Mouse (Mus musculus) stomach, postnatal 0 days (tissue): ENCODE results near the gene Hoga1. TPM values are rescaled to one million over a fixed set of nuclear protein-coding genes. Genes with fewer than 3 reads are reported as not detected.

Experiments used
- ATAC-seq: fragments of 200-750 bp; cut with Nextera tagmentation; 2 replicates; pipeline ENCODE4 v1.8.0; 2017; ENCODE audit not compliant: low FRiP score, low TSS enrichment
- DNase-seq: peaks from one replicate; pipeline ENCODE4 v3.0.0-alpha.2; 2016; ENCODE audit warnings: low spot score
- H3K27ac ChIP-seq: fragments of 300-500 bp; sonication (generic); replicated peaks from 2 replicates; pipeline ENCODE4 v1.5.1; 2014; ENCODE audit warnings: mild to moderate bottlenecking, control low read depth
- H3K27me3 ChIP-seq: fragments of 300-500 bp; sonication (generic); 2 replicates; pipeline ENCODE4 v1.6.1; 2014; ENCODE audit warnings: low read length; ENCODE audit not compliant: control insufficient read depth, insufficient read depth
- H3K36me3 ChIP-seq: fragments of 300-500 bp; sonication (generic); 2 replicates; pipeline ENCODE4 v1.6.1; 2014; ENCODE audit warnings: low read length, mixed read lengths; ENCODE audit not compliant: control insufficient read depth, insufficient read depth
- H3K4me1 ChIP-seq: fragments of 300-500 bp; sonication (generic); replicated peaks from 2 replicates; pipeline ENCODE4 v1.6.1; 2014; ENCODE audit warnings: antibody characterized with exemption; ENCODE audit not compliant: control insufficient read depth, insufficient read depth
- H3K4me2 ChIP-seq: fragments of 300-500 bp; sonication (generic); replicated peaks from 2 replicates; pipeline ENCODE4 v1.6.1; 2014; ENCODE audit warnings: low read depth, mild to moderate bottlenecking, control low read depth, moderate library complexity
- H3K4me3 ChIP-seq: fragments of 300-500 bp; sonication (generic); 2 replicates; pipeline ENCODE4 v1.5.1; 2014; ENCODE audit warnings: low read depth, low read length, control low read depth
- H3K9ac ChIP-seq: fragments of 300-500 bp; sonication (generic); 2 replicates; pipeline ENCODE4 v1.6.1; 2014; ENCODE audit warnings: mild to moderate bottlenecking, low read length, control low read depth, mixed read lengths
- H3K9me3 ChIP-seq: fragments of 300-500 bp; sonication (generic); 2 replicates; pipeline ENCODE4 v1.6.1; 2016; ENCODE audit warnings: low read length; ENCODE audit not compliant: control insufficient read depth
- CTCF ChIP-seq: IDR thresholded peaks from 2 replicates; pipeline ENCODE4 v1.5.1; 2016; ENCODE audit warnings: antibody characterized with exemption, low read depth, mild to moderate bottlenecking, moderate library complexity
- EP300 ChIP-seq: optimal IDR thresholded peaks from 2 replicates; pipeline ENCODE3; 2016; ENCODE audit warnings: antibody characterized with exemption
- WGBS: fragments of 180-500 bp; shearing (Covaris S2); extraction: QIAGEN DNeasy Blood & Tissue Kit; methylation state at CpG from one replicate; pipeline ENCODE4 v1.1.7; 2014; 5-methylcytosine and 5-hydroxymethylcytosine counted together
- polyA plus RNA-seq: library from polyadenylated mRNA; unstranded; fragments of >200 nt; fragmentation: Nextera tagmentation; extraction: Ambion mirVana; gene quantifications from 2 replicates; pipeline ENCODE4 v1.2.1, GENCODE M21; 2015

Hoga1 gene
- polyA plus RNA-seq, 1 experiment from 2014 or later, result 1.6 TPM

DNA sequence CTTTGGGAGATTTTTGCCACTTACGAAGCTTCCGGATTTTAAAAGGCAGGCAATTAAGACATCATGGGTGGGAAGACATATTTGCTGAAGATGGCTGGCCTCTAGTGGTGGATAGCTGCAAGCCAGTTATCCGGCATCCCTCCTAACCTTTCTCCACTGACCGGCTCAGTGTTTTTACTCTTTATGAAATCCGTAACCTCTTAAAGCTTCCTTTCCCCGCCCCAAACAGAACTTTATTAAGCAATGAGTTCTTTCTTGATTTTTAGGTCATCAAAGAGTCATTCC lies 23.8 kb downstream of the Hoga1 start:
- TF ChIP-seq EP300, result no peak
- peak; percentile 78 for TF ChIP-seq CTCF
- DNase-seq (no peak), ATAC-seq (no peak)
- H3K9me3 ChIP-seq, result no peaks in the 10 kb centered on the region
- no peaks in the 10 kb centered on the region for H3K27me3 ChIP-seq
- H3K9ac ChIP-seq, result no peak overlapping the region
- no peaks in the 10 kb centered on the region for H3K4me1 ChIP-seq
- H3K36me3 ChIP-seq, result no peaks in the 10 kb centered on the region
- no peak overlapping the region for H3K4me2 ChIP-seq
- no peak overlapping the region for H3K4me3 ChIP-seq
- no peak overlapping the region for H3K27ac ChIP-seq
- WGBS, result 39% methylated on average over 6 of the region's 6 CpGs

GRCm38 (mm10) chr19:42071221-42071620 lies 25.8 kb downstream of the Hoga1 start:
- H3K9ac ChIP-seq, result no peak overlapping the region
- H3K27me3 ChIP-seq, result no peaks in the 10 kb centered on the region
- 72% methylated on average over 7 of the region's 7 CpGs for WGBS
- no peaks in the 10 kb centered on the region for H3K36me3 ChIP-seq
- H3K4me2 ChIP-seq, result no peak overlapping the region
- no peak for ATAC-seq
- no peak for DNase-seq
- no peak overlapping the region for H3K4me3 ChIP-seq
- TF ChIP-seq CTCF (peak; percentile 61), EP300 (no peak)
- H3K9me3 ChIP-seq, result no peaks in the 10 kb centered on the region
- H3K27ac ChIP-seq, result no peak overlapping the region
- no peaks in the 10 kb centered on the region for H3K4me1 ChIP-seq

GRCm38 (mm10) chr19:42071886-42072608 lies 26.6 kb downstream of the Hoga1 start:
- H3K4me2 ChIP-seq, result no peak overlapping the region
- 76% methylated on average over 15 of the region's 15 CpGs for WGBS
- ATAC-seq, result 0 out of 2 replicates have a peak, but pooled peaks have one; percentile 36
- no peak overlapping the region for H3K4me3 ChIP-seq
- no peaks in the 10 kb centered on the region for H3K36me3 ChIP-seq
- H3K9me3 ChIP-seq, result no peaks in the 10 kb centered on the region
- no peak overlapping the region for H3K9ac ChIP-seq
- TF ChIP-seq EP300, result no peak
- TF ChIP-seq CTCF, result no peak
- DNase-seq, result no peak
- no peak overlapping the region for H3K27ac ChIP-seq
- H3K4me1 ChIP-seq, result no peaks in the 10 kb centered on the region
- no peaks in the 10 kb centered on the region for H3K27me3 ChIP-seq

DNA sequence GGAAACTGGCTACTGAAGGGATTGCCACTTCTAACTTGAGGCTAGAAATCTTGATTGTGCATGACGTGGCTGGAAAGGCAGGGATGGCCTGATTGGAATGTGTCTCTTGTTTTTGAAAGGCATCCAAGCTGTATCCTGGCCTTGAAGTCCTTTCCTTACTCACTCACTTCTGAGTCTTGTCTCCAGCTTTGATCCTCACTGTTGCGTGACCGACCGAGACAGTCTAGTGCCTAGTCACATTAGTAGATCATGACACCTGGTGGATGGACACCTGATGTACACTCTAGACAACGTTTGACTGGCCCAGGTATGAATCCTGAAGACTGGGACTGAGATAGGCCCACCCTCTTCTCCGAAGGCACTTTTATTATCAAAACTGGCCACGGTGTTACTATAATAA lies 27.4 kb downstream of the Hoga1 start:
- Histone ChIP-seq H3K9me3 (no peaks in the 10 kb centered on the region), H3K4me3 (no peak overlapping the region), H3K27me3 (no peaks in the 10 kb centered on the region), H3K9ac (no peak overlapping the region), H3K4me2 (no peak overlapping the region), H3K27ac (no peak overlapping the region), H3K4me1 (no peaks in the 10 kb centered on the region), H3K36me3 (no peaks in the 10 kb centered on the region)
- 72% methylated on average over 7 of the region's 7 CpGs for WGBS
- ATAC-seq (no peak), DNase-seq (no peak)
- peak; percentile 55 for TF ChIP-seq CTCF
- no peak for TF ChIP-seq EP300

GRCm38 (mm10) chr19:42075051-42075450 lies 29.6 kb downstream of the Hoga1 start:
- no peak overlapping the region for H3K27ac ChIP-seq
- no peak overlapping the region for H3K9ac ChIP-seq
- H3K4me2 ChIP-seq, result no peak overlapping the region
- H3K27me3 ChIP-seq, result no peaks in the 10 kb centered on the region
- no peak for ATAC-seq
- TF ChIP-seq EP300 (no peak), CTCF (no peak)
- no peak for DNase-seq
- no peak overlapping the region for H3K4me3 ChIP-seq
- no peaks in the 10 kb centered on the region for H3K9me3 ChIP-seq
- 84% methylated on average over 2 of the region's 2 CpGs for WGBS
- H3K4me1 ChIP-seq, result no peaks in the 10 kb centered on the region
- H3K36me3 ChIP-seq, result no peaks in the 10 kb centered on the region

GRCm38 (mm10) chr19:42075992-42076391 lies 30.6 kb downstream of the Hoga1 start:
- no peaks in the 10 kb centered on the region for H3K9me3 ChIP-seq
- no peak overlapping the region for H3K9ac ChIP-seq
- no peaks in the 10 kb centered on the region for H3K4me1 ChIP-seq
- ATAC-seq, result no peak
- H3K27me3 ChIP-seq, result no peaks in the 10 kb centered on the region
- no peak overlapping the region for H3K4me2 ChIP-seq
- no peak overlapping the region for H3K4me3 ChIP-seq
- TF ChIP-seq EP300 (no peak), CTCF (no peak)
- WGBS, result 93% methylated on average over 16 of the region's 16 CpGs
- DNase-seq, result no peak
- no peaks in the 10 kb centered on the region for H3K36me3 ChIP-seq
- H3K27ac ChIP-seq, result no peak overlapping the region
